Mouse (Mus musculus): ENCODE measurements around the gene Eif3b.

DNA sequence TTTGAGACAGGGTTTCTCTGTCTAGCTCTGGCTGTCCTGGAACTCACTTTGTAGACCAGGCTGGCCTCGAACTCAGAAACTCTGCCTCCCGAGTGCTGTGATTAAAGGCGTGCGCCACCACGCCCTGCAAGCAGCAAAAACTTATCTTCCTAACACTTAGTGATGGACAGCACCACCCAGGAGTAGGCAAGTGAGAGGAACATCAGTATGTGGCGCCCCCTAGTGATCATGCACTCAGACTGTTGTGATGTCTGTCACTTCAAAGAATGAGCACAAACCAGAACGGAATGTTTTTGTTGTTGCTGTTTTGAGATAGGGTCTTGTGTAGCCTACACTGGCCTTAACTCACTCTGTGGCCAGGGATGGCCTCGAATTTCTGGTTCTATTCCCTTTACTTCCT is 7.8 kb upstream of the Eif3b start:
- TF ChIP-seq E2F4 (IDR thresholded peaks at IDR 0.05; ENCODE audit: insufficient read depth) (no peak), MYOG (IDR thresholded peaks at IDR 0.05; ENCODE audit: control insufficient read depth in 1 of 3, insufficient read depth in 1 of 3, insufficient read length in 2 of 3, low read depth in 2 of 3) (no peak), POLR2A (IDR thresholded peaks at IDR 0.05; ENCODE audit: insufficient read length, low read depth) (no peak), USF1 (IDR thresholded peaks at IDR 0.05; ENCODE audit: low read depth) (no peak), POLR2AphosphoS2 (IDR thresholded peaks at IDR 0.05; ENCODE audit: insufficient read length, low read depth) (no peak), TCF12 (IDR thresholded peaks at IDR 0.05; ENCODE audit: insufficient read depth, poor library complexity, severe bottlenecking) (no peak), TCF3 (IDR thresholded peaks at IDR 0.05; ENCODE audit: insufficient read length, low read depth) (no peak), MAX (IDR thresholded peaks at IDR 0.05; ENCODE audit: low read depth) (no peak), REST (IDR thresholded peaks at IDR 0.05; ENCODE audit: insufficient read depth, insufficient read length) (no peak), MYOD1 (IDR thresholded peaks at IDR 0.05; ENCODE audit: control insufficient read depth in 1 of 3, insufficient read length in 2 of 3, low read depth in 2 of 3) (no peak)

Measured in myocyte (in vitro differentiated cells).